Mouse (Mus musculus): Measurements from ENCODE around the gene Negr1. TPM values are rescaled to one million over a fixed set of nuclear protein-coding genes. Genes with fewer than 3 reads are reported as not detected.

Gene Negr1
- polyA plus RNA-seq (2015; fragmentation: Nextera tagmentation; extraction: Ambion mirVana), result 0.02 TPM in 1 of 2 replicates, not detected in the other

DNA sequence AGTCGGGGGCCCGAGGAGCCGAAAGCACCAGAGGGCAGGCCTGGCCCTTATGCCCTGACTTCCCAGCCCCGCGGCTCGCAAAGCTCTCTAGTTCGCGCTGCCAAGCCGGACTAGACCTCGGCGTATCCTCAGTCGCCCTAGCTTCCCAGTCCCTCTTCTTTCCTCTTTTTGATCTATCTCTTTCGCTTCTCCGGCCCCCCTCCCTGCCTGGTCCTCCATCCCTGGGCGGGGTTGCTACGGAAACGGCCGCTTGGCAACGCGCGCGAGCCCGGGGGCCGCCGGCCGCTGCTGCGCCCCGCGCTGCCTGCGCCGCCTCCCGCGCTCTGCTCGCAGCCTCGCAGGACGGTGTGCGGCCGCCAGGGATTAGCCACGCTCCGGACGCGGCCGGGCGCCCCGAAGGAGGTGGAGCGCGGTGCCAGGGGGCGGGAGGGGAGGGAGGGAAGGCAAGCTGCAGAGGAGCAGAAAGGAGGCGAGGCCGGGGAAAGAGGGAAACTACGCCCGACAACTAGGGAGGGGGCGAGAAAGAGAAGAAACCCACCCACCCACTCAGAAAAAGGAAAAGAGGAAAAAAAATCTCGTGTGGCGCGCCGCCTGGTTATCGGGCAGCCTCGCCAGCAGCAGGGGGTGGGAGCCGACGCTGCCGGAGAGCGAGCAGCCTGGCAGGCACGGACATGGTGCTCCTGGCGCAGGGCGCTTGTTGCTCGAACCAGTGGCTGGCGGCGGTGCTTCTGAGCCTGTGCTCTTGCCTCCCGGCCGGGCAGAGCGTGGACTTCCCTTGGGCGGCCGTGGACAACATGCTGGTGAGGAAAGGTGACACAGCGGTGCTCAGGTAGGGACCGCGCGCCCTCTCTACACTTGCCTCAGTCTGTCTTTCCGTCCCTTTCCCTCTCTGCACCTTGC is at the start of gene Negr1:
Gene Negr1, plus strand, starts transcription at position 271 of the 900 bp plus-strand sequence.
- TF ChIP-seq CTCF (IDR thresholded peaks at IDR 0.05; ENCODE audit: low read depth) (no peak), EP300 (IDR thresholded peaks at IDR 0.05; ENCODE audit: low read depth) (no peak)
- no peaks in the 10 kb centered on the region for H3K9me3 ChIP-seq (ENCODE audit: low read length)
- DNase-seq (no peak), ATAC-seq (no peak)
- H3K9ac ChIP-seq (replicated peaks), result no peak within 1 kb of the TSS
- no peak within 1 kb of the TSS for H3K27ac ChIP-seq (ENCODE audit: low read depth)
- peaks cover 2% of the 10 kb centered on the region; the same call in 1 of the 2 replicates for H3K4me1 ChIP-seq (ENCODE audit: insufficient read depth)
- WGBS (ENCODE audit: insufficient replicate concordance), result 2% methylated on average over 72 of the region's 79 CpGs
- no peaks in the 10 kb centered on the region for H3K36me3 ChIP-seq (replicated peaks; ENCODE audit: insufficient read depth, low read length)
- H3K4me2 ChIP-seq (ENCODE audit: low read depth, low read length), result peak within 1 kb of the TSS; percentile 61
- H3K27me3 ChIP-seq (ENCODE audit: insufficient read depth, low read length), result peaks cover 42% of the 10 kb centered on the region
- peak within 1 kb of the TSS; percentile 36 for H3K4me3 ChIP-seq (ENCODE audit: low read depth, low read length)

DNA sequence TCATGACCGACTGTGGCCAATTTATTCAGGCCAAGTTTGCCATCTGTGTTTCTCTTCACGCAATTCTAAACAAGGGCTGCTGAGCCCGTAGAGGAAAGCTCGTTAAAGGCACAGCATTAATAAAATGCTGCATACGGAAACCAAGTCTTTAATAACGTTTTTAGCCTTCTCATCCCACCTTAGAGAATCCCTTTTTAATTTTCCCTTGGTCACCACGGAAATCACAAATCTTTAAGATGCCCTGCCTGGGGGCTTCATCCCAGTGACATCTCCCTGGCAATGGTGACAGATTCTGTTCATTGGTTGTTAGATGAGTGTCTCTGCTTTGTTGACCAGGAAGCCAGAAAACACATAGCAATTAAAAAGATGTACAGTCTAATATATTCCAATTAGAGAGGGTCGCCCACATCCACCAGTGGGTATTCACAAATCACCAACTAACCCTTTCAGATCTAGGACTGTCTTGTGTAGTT is 35.1 kb upstream of the Negr1 start:
- H3K4me2 ChIP-seq (ENCODE audit: low read depth, low read length), result no peak overlapping the region
- no peaks in the 10 kb centered on the region for H3K27me3 ChIP-seq (ENCODE audit: insufficient read depth, low read length)
- 72% methylated on average over 8 of the region's 8 CpGs for WGBS (ENCODE audit: insufficient replicate concordance)
- no peak overlapping the region for H3K27ac ChIP-seq (ENCODE audit: low read depth)
- DNase-seq (no peak), ATAC-seq (no peak)
- no peaks in the 10 kb centered on the region for H3K36me3 ChIP-seq (replicated peaks; ENCODE audit: insufficient read depth, low read length)
- no peaks in the 10 kb centered on the region for H3K4me1 ChIP-seq (ENCODE audit: insufficient read depth)
- TF ChIP-seq EP300 (IDR thresholded peaks at IDR 0.05; ENCODE audit: low read depth), result no peak
- no peak for TF ChIP-seq CTCF (IDR thresholded peaks at IDR 0.05; ENCODE audit: low read depth)
- no peak overlapping the region for H3K4me3 ChIP-seq (ENCODE audit: low read depth, low read length)
- no peaks in the 10 kb centered on the region for H3K9me3 ChIP-seq (ENCODE audit: low read length)
- no peak overlapping the region for H3K9ac ChIP-seq (replicated peaks)

- H3K36me3 ChIP-seq (replicated peaks; ENCODE audit: insufficient read depth, low read length), result no peaks in the 10 kb centered on the region
- WGBS (ENCODE audit: insufficient replicate concordance), result 64% methylated on average over 2 of the region's 2 CpGs
- TF ChIP-seq EP300 (IDR thresholded peaks at IDR 0.05; ENCODE audit: low read depth) (no peak), CTCF (IDR thresholded peaks at IDR 0.05; ENCODE audit: low read depth) (no peak)
- no peak for DNase-seq
- H3K9ac ChIP-seq (replicated peaks), result no peak overlapping the region
- no peaks in the 10 kb centered on the region for H3K27me3 ChIP-seq (ENCODE audit: insufficient read depth, low read length)
- no peaks in the 10 kb centered on the region for H3K9me3 ChIP-seq (ENCODE audit: low read length)
- H3K27ac ChIP-seq (ENCODE audit: low read depth), result no peak overlapping the region
- ATAC-seq, result no peak
- H3K4me2 ChIP-seq (ENCODE audit: low read depth, low read length), result no peak overlapping the region
- H3K4me3 ChIP-seq (ENCODE audit: low read depth, low read length), result no peak overlapping the region
- no peaks in the 10 kb centered on the region for H3K4me1 ChIP-seq (ENCODE audit: insufficient read depth)
Observed at GRCm38 (mm10) chr3:156527231-156527995, 34.2 kb upstream of the Negr1 start.

- Histone ChIP-seq H3K4me1 (ENCODE audit: insufficient read depth) (peaks cover 2% of the 10 kb centered on the region; the same call in 1 of the 2 replicates), H3K4me3 (ENCODE audit: low read depth, low read length) (no peak overlapping the region), H3K27me3 (ENCODE audit: insufficient read depth, low read length) (peaks cover 42% of the 10 kb centered on the region), H3K36me3 (replicated peaks; ENCODE audit: insufficient read depth, low read length) (no peaks in the 10 kb centered on the region), H3K4me2 (ENCODE audit: low read depth, low read length) (no peak overlapping the region), H3K9ac (replicated peaks) (no peak overlapping the region), H3K9me3 (ENCODE audit: low read length) (no peaks in the 10 kb centered on the region), H3K27ac (ENCODE audit: low read depth) (no peak overlapping the region)
- TF ChIP-seq CTCF (IDR thresholded peaks at IDR 0.05; ENCODE audit: low read depth) (no peak), EP300 (IDR thresholded peaks at IDR 0.05; ENCODE audit: low read depth) (no peak)
- ATAC-seq, result no peak
- no peak for DNase-seq
- WGBS (ENCODE audit: insufficient replicate concordance), result 27% methylated on average over 8 of the region's 8 CpGs
Observed at GRCm38 (mm10) chr3:156559441-156559825, 2.2 kb upstream of the Negr1 start.

- WGBS (ENCODE audit: insufficient replicate concordance), result 12% methylated on average over 19 of the region's 19 CpGs
- H3K27me3 ChIP-seq (ENCODE audit: insufficient read depth, low read length), result peaks cover 42% of the 10 kb centered on the region
Observed at GRCm38 (mm10) chr3:156559826-156560471, 1.6 kb upstream of the Negr1 start.

More at GRCm38 (mm10) chr3:156559826-156560471, 1.6 kb upstream of the Negr1 start:
- peaks cover 2% of the 10 kb centered on the region; the same call in 1 of the 2 replicates for H3K4me1 ChIP-seq (ENCODE audit: insufficient read depth)
- DNase-seq (no peak), ATAC-seq (no peak)
- no peak for TF ChIP-seq EP300 (IDR thresholded peaks at IDR 0.05; ENCODE audit: low read depth)
- no peak for TF ChIP-seq CTCF (IDR thresholded peaks at IDR 0.05; ENCODE audit: low read depth)
- H3K4me3 ChIP-seq (ENCODE audit: low read depth, low read length), result no peak overlapping the region
- no peaks in the 10 kb centered on the region for H3K9me3 ChIP-seq (ENCODE audit: low read length)
- peak overlapping the region; percentile 49; the same call in 1 of the 2 replicates for H3K4me2 ChIP-seq (ENCODE audit: low read depth, low read length)
- no peak overlapping the region for H3K9ac ChIP-seq (replicated peaks)
- no peak overlapping the region for H3K27ac ChIP-seq (ENCODE audit: low read depth)
- no peaks in the 10 kb centered on the region for H3K36me3 ChIP-seq (replicated peaks; ENCODE audit: insufficient read depth, low read length)

Data from liver, postnatal 0 days (tissue).